In genomic region chr8:106706194-106706593, GRCm38 (mm10) we compare ENCODE assay signal across 15 mouse cellular contexts. TPM values are rescaled to one million over a fixed set of nuclear protein-coding genes. Genes with fewer than 3 reads are reported as not detected.
DNase-seq lines count a peak whose midpoint lies in the region; ATAC-seq and TF ChIP-seq lines count a peak whose summit lies in the region.
"Had no signal": no experiment of that assay in that cellular context is flagged by ENCODE, and none has a peak within 500 bp of the region (broad histone marks: within the 10 kb centered on the region; RNA-seq: fewer than 3 reads in every experiment).

No protein-coding gene starts in this region.

- H3K9me3 ChIP-seq in intestine, embryonic 14.5 days (ENCODE audit: control insufficient read depth, low read length), result no peaks in the 10 kb centered on the region
- no peaks in the 10 kb centered on the region for H3K9me3 ChIP-seq in intestine, postnatal 0 days (ENCODE audit: control insufficient read depth)
- no peaks in the 10 kb centered on the region for H3K9me3 ChIP-seq in midbrain, embryonic 15.5 days
- H3K9me3 ChIP-seq in midbrain, postnatal 0 days (ENCODE audit: low read length), result no peaks in the 10 kb centered on the region
- no peaks in the 10 kb centered on the region for H3K9me3 ChIP-seq in forebrain, embryonic 12.5 days
- H3K9me3 ChIP-seq: embryonic facial prominence, embryonic 15.5 days; forebrain, embryonic 13.5 days; limb, embryonic 12.5 days; liver, embryonic 15.5 days had no signal

- peaks cover 15% of the 10 kb centered on the region; the same call in 1 of the 2 replicates for H3K36me3 ChIP-seq in intestine, embryonic 14.5 days (ENCODE audit: control insufficient read depth, insufficient read depth, low read length)
- H3K36me3 ChIP-seq in intestine, postnatal 0 days (ENCODE audit: control insufficient read depth, insufficient read depth), result no peaks in the 10 kb centered on the region; the same call in 1 of the 2 replicates
- no peaks in the 10 kb centered on the region for H3K36me3 ChIP-seq in midbrain, embryonic 15.5 days (replicated peaks)
- H3K36me3 ChIP-seq in midbrain, postnatal 0 days (ENCODE audit: insufficient read depth, low read length), result no peaks in the 10 kb centered on the region
- no peaks in the 10 kb centered on the region; the same call in 1 of the 2 replicates for H3K36me3 ChIP-seq in forebrain, embryonic 12.5 days (replicated peaks)
- H3K36me3 ChIP-seq: embryonic facial prominence, embryonic 15.5 days; liver, embryonic 15.5 days had no signal

- no peak for TF ChIP-seq CTCF in gastrocnemius, adult 2 months (IDR thresholded peaks at IDR 0.05)
- TF ChIP-seq CTCF in intestine, postnatal 0 days (IDR thresholded peaks at IDR 0.05; ENCODE audit: low read depth), result no peak
- TF ChIP-seq CTCF in midbrain, postnatal 0 days (IDR thresholded peaks at IDR 0.05), result no peak

- no peak overlapping the region for H3K4me2 ChIP-seq in intestine, embryonic 14.5 days (ENCODE audit: low read length)
- H3K4me2 ChIP-seq in intestine, postnatal 0 days (replicated peaks; ENCODE audit: low read depth), result no peak overlapping the region
- H3K4me2 ChIP-seq in midbrain, embryonic 15.5 days, result no peak overlapping the region
- H3K4me2 ChIP-seq in midbrain, postnatal 0 days (ENCODE audit: low read depth, low read length, poor library complexity, severe bottlenecking), result no peak overlapping the region
- no peak overlapping the region for H3K4me2 ChIP-seq in forebrain, embryonic 12.5 days
- H3K4me2 ChIP-seq: embryonic facial prominence, embryonic 15.5 days; forebrain, embryonic 13.5 days; limb, embryonic 12.5 days; liver, embryonic 15.5 days had no signal

- DNase-seq in gastrocnemius, adult 2 months, result no peak
- no peak for DNase-seq in gastrocnemius, postnatal 4 days (ENCODE audit: low spot score in 2 of 2)
- DNase-seq in intestine, embryonic 14.5 days (ENCODE audit: low spot score), result no peak
- no peak for DNase-seq in midbrain, postnatal 0 days (ENCODE audit: low spot score)
- no peak for DNase-seq in adrenal gland, postnatal 25 days
- DNase-seq: cerebellum, adult 18-20 months; thymus, postnatal 14 days had no signal

- peaks cover 12% of the 10 kb centered on the region for H3K4me1 ChIP-seq in intestine, embryonic 14.5 days (replicated peaks; ENCODE audit: control insufficient read depth, insufficient read depth, low read length)
- H3K4me1 ChIP-seq in intestine, postnatal 0 days (replicated peaks; ENCODE audit: control insufficient read depth, insufficient read depth, low read length), result no peaks in the 10 kb centered on the region
- H3K4me1 ChIP-seq in midbrain, embryonic 15.5 days, result no peaks in the 10 kb centered on the region
- H3K4me1 ChIP-seq in midbrain, postnatal 0 days (ENCODE audit: insufficient read depth, low read length), result no peaks in the 10 kb centered on the region
- no peaks in the 10 kb centered on the region for H3K4me1 ChIP-seq in forebrain, embryonic 12.5 days
- H3K4me1 ChIP-seq: forebrain, embryonic 13.5 days had no signal

- ATAC-seq in intestine, embryonic 14.5 days (replicated peaks; ENCODE audit: low FRiP score, low TSS enrichment, low read depth), result no peak
- ATAC-seq in intestine, postnatal 0 days, result no peak
- ATAC-seq in midbrain, embryonic 15.5 days (replicated peaks), result no peak
- ATAC-seq in midbrain, postnatal 0 days (ENCODE audit: low FRiP score), result no peak
- no peak for ATAC-seq in forebrain, embryonic 12.5 days (ENCODE audit: low FRiP score)
- ATAC-seq: forebrain, embryonic 13.5 days had no signal

- WGBS in intestine, embryonic 14.5 days, result 80% methylated on average over 6 of the region's 6 CpGs
- 82% methylated on average over 6 of the region's 6 CpGs for WGBS in intestine, postnatal 0 days
- WGBS in midbrain, embryonic 15.5 days, result 84% methylated on average over 6 of the region's 6 CpGs
- 88% methylated on average over 6 of the region's 6 CpGs for WGBS in midbrain, postnatal 0 days
- 89% methylated on average over 6 of the region's 6 CpGs for WGBS in forebrain, embryonic 12.5 days

- no peak overlapping the region for H3K4me3 ChIP-seq in gastrocnemius, adult 2 months
- H3K4me3 ChIP-seq in intestine, embryonic 14.5 days (ENCODE audit: low read depth, low read length), result no peak overlapping the region
- no peak overlapping the region for H3K4me3 ChIP-seq in intestine, postnatal 0 days (ENCODE audit: low read depth, low read length)
- H3K4me3 ChIP-seq in midbrain, embryonic 15.5 days, result no peak overlapping the region
- no peak overlapping the region for H3K4me3 ChIP-seq in midbrain, postnatal 0 days (ENCODE audit: low read depth, low read length)
- no peak overlapping the region for H3K4me3 ChIP-seq in forebrain, embryonic 12.5 days (replicated peaks)
- H3K4me3 ChIP-seq: embryonic facial prominence, embryonic 15.5 days; forebrain, embryonic 13.5 days; limb, embryonic 12.5 days; liver, embryonic 15.5 days had no signal

- no peaks in the 10 kb centered on the region for H3K27me3 ChIP-seq in intestine, embryonic 14.5 days (replicated peaks; ENCODE audit: control insufficient read depth, insufficient read depth, low read length)
- H3K27me3 ChIP-seq in intestine, postnatal 0 days (replicated peaks; ENCODE audit: control insufficient read depth, insufficient read depth, low read length), result no peaks in the 10 kb centered on the region
- H3K27me3 ChIP-seq in midbrain, embryonic 15.5 days (replicated peaks), result no peaks in the 10 kb centered on the region
- H3K27me3 ChIP-seq in midbrain, postnatal 0 days (ENCODE audit: insufficient read depth, low read length), result no peaks in the 10 kb centered on the region
- H3K27me3 ChIP-seq in forebrain, embryonic 12.5 days, result no peaks in the 10 kb centered on the region
- H3K27me3 ChIP-seq: CH12.LX; embryonic facial prominence, embryonic 15.5 days; forebrain, embryonic 13.5 days; limb, embryonic 12.5 days; liver, embryonic 15.5 days had no signal

- H3K27ac ChIP-seq in gastrocnemius, adult 2 months, result peak overlapping the region; percentile 85
- H3K27ac ChIP-seq in intestine, embryonic 14.5 days (ENCODE audit: low read depth), result peak overlapping the region; percentile 89
- H3K27ac ChIP-seq in intestine, postnatal 0 days (ENCODE audit: low read depth, low read length), result no peak overlapping the region
- peak overlapping the region; percentile 21; the same call in 1 of the 2 replicates for H3K27ac ChIP-seq in midbrain, embryonic 15.5 days
- no peak overlapping the region for H3K27ac ChIP-seq in midbrain, postnatal 0 days (ENCODE audit: low read depth, low read length)
- no peak overlapping the region for H3K27ac ChIP-seq in forebrain, embryonic 12.5 days
- H3K27ac ChIP-seq: forebrain, embryonic 13.5 days; liver, embryonic 15.5 days had no signal

- intact Hi-C loops in gastrocnemius, adult 2 months (cut with DNase I), result no loop called here

- H3K9ac ChIP-seq in intestine, embryonic 14.5 days (ENCODE audit: low read length), result no peak overlapping the region
- H3K9ac ChIP-seq in intestine, postnatal 0 days (ENCODE audit: low read depth, low read length), result no peak overlapping the region
- no peak overlapping the region for H3K9ac ChIP-seq in midbrain, embryonic 15.5 days
- no peak overlapping the region for H3K9ac ChIP-seq in midbrain, postnatal 0 days (replicated peaks; ENCODE audit: low read length, poor library complexity, severe bottlenecking)
- H3K9ac ChIP-seq in forebrain, embryonic 12.5 days, result no peak overlapping the region
- H3K9ac ChIP-seq: embryonic facial prominence, embryonic 15.5 days; forebrain, embryonic 13.5 days; limb, embryonic 12.5 days; liver, embryonic 15.5 days had no signal

RNA-seq across cellular contexts. Expression of gene Tango6, which starts 23.3 kb away (rescaled TPM):
- 10 to 100 TPM; 12.2 to 12.7 TPM for total RNA-seq in gastrocnemius, adult 2 months (2021)
- total RNA-seq in gastrocnemius, postnatal 4 days (2021), result 1 to 10 TPM; 9.1 to 9.3 TPM
- polyA plus RNA-seq in intestine, embryonic 14.5 days (2014; fragmentation: Nextera tagmentation; extraction: Ambion mirVana), result 9.1 and 10.9 TPM in 2 replicates
- polyA plus RNA-seq in intestine, postnatal 0 days (2015; fragmentation: Nextera tagmentation; extraction: Ambion mirVana), result 1.7 and 1.9 TPM in 2 replicates
- polyA plus RNA-seq in midbrain, embryonic 15.5 days (2015; fragmentation: Nextera tagmentation; extraction: Ambion mirVana), result 6.4 and 6.8 TPM in 2 replicates
- total RNA-seq in midbrain, postnatal 0 days (2014; rRNA removed), result 6.1 and 7.3 TPM in 2 replicates
- 3.0 and 3.1 TPM in 2 replicates for polyA plus RNA-seq in midbrain, postnatal 0 days (2015; fragmentation: Nextera tagmentation; extraction: Ambion mirVana)
- total RNA-seq in adrenal gland, postnatal 25 days (2021), result 10.8 and 13.7 TPM in 2 replicates
- 8.8 and 9.9 TPM in 2 replicates for polyA plus RNA-seq in forebrain, embryonic 12.5 days (2016; fragmentation: Nextera tagmentation; extraction: Ambion mirVana)

Comparison
In these comparisons a context has a peak if more than half of its experiments do, and no peak if none do; other contexts are left out.
1. H3K27ac ChIP-seq: peak in gastrocnemius, adult 2 months (single experiment), intestine, embryonic 14.5 days (single experiment) and midbrain, embryonic 15.5 days (single experiment); none in intestine, postnatal 0 days (single experiment), midbrain, postnatal 0 days (single experiment) and forebrain, embryonic 12.5 days (single experiment).